Mouse (Mus musculus) T-cell, adult 2 months (primary cell): Measurements from ENCODE around the gene Sbno2.
A peak's percentile ranks its signal among the peaks of the same experiment; 100 is the strongest.

Experiments used
- DNase-seq: peaks from one replicate; pipeline ENCODE4 v3.0.0; 2022; ENCODE audit warnings: low spot score

Gene Sbno2

GRCm38 (mm10) chr10:80092690-80093089 is 12.7 kb downstream of the Sbno2 start:
- DNase-seq: no peak

GRCm38 (mm10) chr10:80091527-80091926 is 13.8 kb downstream of the Sbno2 start:
- DNase-seq: no peak

- no peak for DNase-seq
Observed at GRCm38 (mm10) chr10:80089146-80089545, 16.2 kb downstream of the Sbno2 start.

- no peak for DNase-seq
Observed at GRCm38 (mm10) chr10:80087483-80087882, 17.9 kb downstream of the Sbno2 start.

- DNase-seq: no peak
Observed at GRCm38 (mm10) chr10:80086847-80087246, 18.5 kb downstream of the Sbno2 start.

GRCm38 (mm10) chr10:80084817-80085487 is 20.4 kb downstream of the Sbno2 start:
- no peak for DNase-seq

GRCm38 (mm10) chr10:80081075-80081474 is 24.3 kb downstream of the Sbno2 start:
- no peak for DNase-seq

GRCm38 (mm10) chr10:80080396-80081070 is 24.8 kb downstream of the Sbno2 start:
- no peak for DNase-seq

- no peak for DNase-seq
Observed at GRCm38 (mm10) chr10:80078366-80078765, 27.0 kb downstream of the Sbno2 start.

GRCm38 (mm10) chr10:80077312-80077711 is 28.1 kb downstream of the Sbno2 start:
- no peak for DNase-seq

GRCm38 (mm10) chr10:80076386-80076785 is 29.0 kb downstream of the Sbno2 start:
- no peak for DNase-seq

- no peak for DNase-seq
Observed at GRCm38 (mm10) chr10:80075924-80076323, 29.4 kb downstream of the Sbno2 start.

- DNase-seq: peak; percentile 87
Observed at GRCm38 (mm10) chr10:80074813-80075601, 30.4 kb downstream of the Sbno2 start.

- no peak for DNase-seq
Observed at GRCm38 (mm10) chr10:80072623-80073489, 32.5 kb downstream of the Sbno2 start.

- no peak for DNase-seq
Observed at GRCm38 (mm10) chr10:80071516-80071900, 33.9 kb downstream of the Sbno2 start.

GRCm38 (mm10) chr10:80070837-80071515 is 34.4 kb downstream of the Sbno2 start:
- no peak for DNase-seq

GRCm38 (mm10) chr10:80069948-80070450 is 35.4 kb downstream of the Sbno2 start:
- DNase-seq: no peak

GRCm38 (mm10) chr10:80069251-80069650 is 36.1 kb downstream of the Sbno2 start:
- DNase-seq: no peak

GRCm38 (mm10) chr10:80063877-80064650 is 41.3 kb downstream of the Sbno2 start:
- DNase-seq: no peak

GRCm38 (mm10) chr10:80063104-80063503 is 42.3 kb downstream of the Sbno2 start:
- DNase-seq: no peak
